Mouse (Mus musculus): ENCODE data around the gene Zfp607a.
"Not testable (repeated sequence)": the region's sequence is repeated elsewhere in the genome, so short reads cannot be mapped to it uniquely, and the experiment has no call there.

Gene Zfp607a

DNA sequence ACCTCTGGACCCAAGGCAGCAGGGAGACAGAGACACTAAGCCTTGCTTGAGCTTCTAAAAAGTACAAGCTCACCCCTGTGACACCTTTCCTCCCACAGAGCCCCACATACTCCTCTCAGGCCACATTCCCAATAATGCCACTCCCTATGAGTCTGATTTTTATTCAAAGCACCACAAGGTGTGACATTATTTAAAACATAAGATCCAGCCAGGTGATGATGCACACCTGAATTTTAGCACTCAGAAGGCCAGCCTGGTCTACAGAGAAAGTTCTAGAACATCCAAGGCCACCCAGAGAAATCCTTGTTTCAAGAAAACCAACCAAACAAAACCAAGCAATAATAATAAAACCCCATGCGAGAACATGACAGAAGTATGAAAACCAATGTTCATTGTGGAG is at the start of gene Zfp607a:
Zfp607a (plus strand) TSS at position 301 of the 400 bp plus-strand sequence.
- no peak for DNase-seq (ENCODE audit: low spot score)

DNA sequence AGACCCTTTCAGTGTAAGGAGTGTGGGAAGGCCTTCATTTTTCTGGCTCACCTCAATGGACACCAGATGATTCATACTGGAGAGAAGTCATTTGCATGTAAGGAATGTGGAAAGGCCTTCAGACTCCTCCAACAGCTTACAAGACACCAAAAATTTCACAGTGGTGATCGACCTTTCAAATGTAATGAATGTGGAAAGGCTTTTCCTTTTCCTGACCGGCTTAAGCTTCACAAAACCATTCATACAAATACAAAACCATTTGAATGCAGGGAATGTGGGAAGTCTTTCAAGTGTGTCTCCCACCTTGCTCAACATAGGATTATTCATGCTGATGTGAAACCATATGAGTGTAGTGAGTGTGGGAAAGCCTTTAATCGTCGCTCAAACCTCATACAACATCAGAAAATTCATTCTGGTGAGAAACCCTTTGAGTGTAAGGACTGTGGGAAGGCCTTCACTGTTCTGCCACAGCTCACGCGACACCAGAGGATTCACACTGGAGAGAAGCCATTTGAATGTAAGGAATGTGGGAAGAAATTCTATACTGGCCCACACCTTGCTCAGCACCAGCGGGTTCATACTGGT is 38.7 kb upstream of the Zfp607a start:
- DNase-seq (ENCODE audit: low spot score): no peak

DNA sequence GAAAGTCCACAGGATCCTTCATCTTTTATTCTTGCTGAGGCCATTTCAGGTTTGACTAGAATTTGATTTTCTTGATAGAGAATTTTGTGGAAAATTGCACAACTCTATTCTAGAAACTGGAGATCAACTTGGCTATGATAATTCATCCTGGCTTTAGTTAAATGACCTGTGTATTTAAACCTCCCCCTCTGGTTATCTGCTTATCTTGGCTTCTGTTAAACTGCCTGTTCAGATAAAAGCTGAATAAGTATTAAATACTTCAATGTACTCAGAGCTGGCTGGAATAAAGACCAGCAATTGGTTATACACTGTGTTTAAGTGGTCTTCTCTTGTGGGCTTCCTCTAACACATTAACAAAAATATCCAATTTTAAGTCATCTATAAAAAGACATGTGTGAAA is 34.7 kb upstream of the Zfp607a start:
- no peak for DNase-seq (ENCODE audit: low spot score)

DNA sequence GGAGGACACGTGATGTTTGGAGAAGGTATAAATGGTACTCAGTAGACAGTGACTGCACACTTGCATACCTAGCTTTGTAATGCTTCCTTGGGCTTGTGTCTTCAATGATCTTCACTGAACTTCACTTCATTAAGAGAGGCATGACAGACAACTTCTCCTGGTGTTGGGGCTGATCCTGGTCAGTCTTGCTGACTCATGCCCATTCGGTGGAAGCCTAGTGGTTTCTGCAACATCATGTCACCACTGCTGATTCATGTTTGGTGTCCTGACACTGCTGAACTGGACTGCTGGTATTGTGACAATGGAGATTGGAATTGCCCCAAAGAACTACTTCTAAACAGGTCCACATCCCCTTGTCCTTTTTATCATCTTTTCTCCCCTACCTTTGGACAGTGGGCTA is 23.2 kb upstream of the Zfp607a start:
- DNase-seq (ENCODE audit: low spot score): no peak

DNA sequence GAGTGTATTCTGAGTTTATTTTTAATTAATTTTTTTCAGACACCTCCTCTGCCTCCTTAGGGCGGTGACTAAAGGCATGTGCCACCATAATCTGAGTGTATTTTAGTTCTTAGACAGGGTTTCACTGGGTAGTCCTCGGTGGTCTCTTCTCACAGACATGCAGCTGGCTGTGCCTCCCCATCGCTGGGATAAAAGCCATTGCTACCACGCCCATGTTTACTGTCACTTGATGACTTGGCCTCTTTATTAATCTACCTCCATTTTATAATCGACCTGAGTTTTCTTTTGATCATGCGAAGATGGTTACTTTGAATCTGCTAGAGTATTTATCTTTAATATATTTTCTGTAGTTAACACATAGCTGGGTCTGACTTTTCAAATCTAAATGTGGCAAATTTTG is 19.4 kb upstream of the Zfp607a start:
- no peak for DNase-seq (ENCODE audit: low spot score)

DNA sequence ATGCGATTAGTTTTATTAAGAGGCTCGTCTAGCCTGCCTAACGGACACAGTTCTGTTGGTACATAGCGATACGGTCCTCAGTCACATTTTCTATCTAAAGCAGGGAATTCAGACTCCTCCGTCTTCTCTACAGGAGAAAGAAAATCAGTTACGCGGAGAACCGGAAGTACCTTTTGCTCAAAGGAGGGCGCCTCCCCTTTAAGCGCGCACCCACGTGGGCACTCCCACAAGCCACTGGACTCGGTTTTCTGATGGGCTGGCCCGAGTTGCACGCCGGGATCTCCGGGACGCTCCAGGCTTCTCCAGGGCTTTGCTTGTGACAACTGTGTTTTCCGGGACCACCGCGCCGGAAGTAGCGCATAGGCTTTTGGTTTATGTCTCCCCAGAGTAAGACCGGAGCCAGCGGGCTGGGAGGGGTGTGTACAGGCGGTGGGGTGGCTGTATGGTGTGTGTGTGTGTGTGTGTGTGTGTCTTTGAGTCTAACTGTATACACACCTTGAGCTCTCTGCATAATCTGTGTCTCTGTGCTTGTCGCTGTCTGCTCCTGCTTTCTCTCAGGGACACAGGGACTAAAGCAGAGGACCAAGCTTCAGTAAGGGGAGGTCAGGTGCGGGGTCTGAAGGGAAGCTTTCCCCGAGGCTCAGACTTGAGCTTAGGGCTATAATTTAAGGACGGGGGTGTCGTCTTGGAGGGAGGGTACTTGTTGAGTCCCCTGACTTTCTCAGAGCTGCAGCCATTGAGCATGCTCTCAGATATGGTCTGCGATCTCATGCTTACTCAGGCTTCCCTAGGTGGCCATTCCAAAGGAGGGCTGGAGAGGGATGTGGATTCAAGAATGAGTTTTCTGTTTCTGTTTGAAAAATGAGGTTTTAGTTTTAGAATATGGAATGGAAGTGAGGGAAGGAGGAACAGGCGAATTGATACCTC is 18.7 kb upstream of the Zfp607a start, which contains the start of gene Zfp59:
Zfp59 (plus strand) TSS at position 285 of the 927 bp plus-strand sequence.
- DNase-seq (ENCODE audit: low spot score): peak; percentile 69

DNA sequence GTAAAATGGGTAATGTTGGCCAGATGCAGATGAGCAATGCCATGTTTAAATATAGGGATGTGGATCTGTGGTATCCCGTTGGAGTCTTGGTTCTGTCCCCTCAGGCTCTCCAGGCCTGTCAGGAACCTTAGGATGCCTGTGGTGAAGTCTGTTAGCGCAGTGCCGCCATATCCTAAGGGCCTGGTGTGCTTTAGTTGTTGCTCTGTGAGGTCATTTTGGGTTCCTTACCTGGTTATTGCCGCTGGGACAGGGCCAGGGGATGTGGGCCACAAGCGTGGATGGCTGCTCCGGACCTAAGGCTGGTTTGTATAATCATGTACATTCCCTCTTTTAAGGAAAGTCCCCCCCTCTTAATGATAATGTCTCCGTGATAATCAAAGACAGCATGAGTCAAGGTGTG is 17.7 kb upstream of the Zfp607a start:
- DNase-seq (ENCODE audit: low spot score): no peak

DNA sequence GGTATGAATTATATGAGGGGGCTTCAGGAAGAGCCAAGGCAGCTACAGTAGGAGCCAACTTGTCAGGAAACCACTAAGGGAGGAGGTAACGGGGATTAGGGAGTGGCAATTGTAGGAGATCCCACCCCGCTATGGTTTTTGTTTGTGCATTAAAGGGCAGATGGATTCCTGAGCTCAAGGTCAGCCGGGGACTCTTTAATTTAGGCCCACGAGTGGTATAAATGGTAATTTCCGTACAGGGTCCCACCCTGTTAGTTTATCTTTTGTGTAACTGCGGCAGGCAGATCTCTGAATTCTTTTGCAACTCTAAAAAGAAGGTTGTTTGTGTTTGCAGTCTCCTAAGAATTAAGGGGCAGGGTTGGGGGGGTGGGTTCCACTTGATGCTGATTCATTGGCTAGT is 17.2 kb upstream of the Zfp607a start:
- no peak for DNase-seq (ENCODE audit: low spot score)

DNA sequence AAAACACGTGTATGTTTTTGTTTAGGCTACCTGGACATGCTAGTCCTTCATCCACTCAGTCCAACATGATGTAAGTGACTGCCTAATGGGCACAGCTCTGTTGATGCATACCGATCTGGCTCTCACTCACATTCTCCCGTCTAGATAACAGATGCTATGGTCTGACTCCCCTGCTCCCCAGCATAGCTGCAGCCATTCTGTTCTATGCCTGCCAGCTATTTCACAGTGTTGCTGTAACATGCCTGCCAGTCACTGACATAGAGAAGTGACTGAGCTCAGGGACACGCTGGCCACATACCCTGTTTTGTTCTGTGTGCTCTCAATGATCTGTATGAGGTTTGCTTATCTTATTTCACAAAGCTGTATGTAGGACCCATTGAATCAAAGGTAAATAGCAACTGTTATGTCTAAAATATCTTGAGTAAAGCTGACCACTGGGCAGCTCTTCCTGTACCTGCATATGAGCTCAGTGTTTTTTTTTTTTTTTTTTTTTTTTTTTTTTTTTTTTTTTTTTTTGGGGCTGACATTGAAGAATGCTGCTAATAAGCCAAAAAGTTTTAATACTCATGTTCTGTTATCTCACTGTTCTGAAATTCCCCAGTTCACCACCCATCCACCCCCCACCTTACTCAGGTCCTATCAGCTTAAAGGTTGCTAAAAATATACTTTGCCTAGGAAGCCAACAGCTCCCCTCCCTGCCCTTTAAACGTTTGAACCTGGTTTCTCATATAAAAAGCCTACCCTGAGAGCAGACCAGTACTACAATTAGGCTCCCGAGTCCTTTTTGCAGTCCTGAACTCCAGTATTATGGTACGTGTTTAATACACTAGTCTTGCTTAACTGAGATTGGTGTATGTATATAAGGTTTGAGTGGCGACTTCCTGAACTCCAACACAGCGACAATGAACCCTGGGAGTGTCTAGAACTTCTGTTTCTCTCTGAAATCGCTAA is 2.2 kb downstream of the Zfp607a start:
- DNase-seq (ENCODE audit: low spot score): no peak

DNA sequence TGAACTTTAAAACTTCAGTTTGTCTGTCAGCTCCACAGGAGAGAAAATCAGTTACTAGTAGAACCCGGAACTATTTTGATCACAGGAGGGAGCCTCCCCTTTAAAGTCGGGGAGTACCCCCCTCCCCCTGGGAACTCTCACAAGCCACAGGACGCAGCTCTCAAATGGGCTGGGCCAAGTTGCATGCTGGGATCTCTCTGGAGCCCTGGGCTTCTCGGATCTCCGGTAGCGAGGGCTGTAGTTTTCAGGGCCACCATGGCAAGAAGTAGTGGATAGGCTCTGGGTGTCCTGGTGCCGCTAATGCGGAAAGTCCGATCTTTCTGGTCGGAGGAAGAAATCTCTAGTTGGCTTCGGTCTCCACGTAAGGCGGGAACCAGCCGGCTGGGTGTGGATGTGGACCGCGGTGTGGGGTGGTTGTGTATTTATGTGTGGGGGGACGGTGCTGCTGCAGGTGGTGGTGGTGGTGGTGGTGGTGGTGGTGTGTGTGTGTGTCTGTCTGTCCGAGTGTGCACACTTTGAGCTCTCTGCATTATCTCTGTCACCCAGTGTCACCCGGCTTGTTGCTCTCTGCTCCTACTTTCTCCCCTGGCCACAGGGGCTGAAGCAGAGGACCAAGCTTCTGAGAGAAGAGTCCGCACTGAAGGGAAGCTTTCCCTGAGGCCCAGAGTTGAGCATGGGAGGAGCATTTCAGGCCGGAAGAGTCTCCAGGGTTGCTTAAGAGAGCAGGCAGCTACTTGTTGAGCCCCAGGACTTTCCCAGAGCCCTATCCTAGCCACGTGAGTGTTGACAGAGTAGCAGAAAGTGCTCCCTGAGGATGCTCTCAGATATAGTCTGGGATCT is 3.3 kb downstream of the Zfp607a start:
- peak; percentile 55 for DNase-seq (ENCODE audit: low spot score)

DNA sequence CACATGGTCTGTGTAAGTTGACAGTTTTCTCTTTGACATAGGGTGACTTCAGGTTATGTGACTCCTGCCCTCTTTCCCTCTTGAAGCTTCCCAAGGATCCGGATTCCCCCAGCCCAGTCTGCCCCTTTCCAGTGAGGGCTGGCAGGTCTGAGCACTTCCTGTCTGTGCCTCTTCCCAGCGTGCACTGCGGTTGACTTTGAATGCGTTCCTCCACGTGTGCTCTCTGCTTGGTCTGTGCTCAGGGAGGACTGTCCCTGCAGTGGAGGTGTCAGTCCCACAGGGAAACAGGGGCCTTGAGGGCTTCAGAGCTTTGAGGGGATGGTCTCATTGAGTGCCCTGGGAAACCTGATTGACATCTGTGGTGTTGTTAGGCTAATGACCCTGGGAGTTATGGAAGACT is 5.3 kb downstream of the Zfp607a start:
- DNase-seq (ENCODE audit: low spot score): not testable (repeated sequence)

DNA sequence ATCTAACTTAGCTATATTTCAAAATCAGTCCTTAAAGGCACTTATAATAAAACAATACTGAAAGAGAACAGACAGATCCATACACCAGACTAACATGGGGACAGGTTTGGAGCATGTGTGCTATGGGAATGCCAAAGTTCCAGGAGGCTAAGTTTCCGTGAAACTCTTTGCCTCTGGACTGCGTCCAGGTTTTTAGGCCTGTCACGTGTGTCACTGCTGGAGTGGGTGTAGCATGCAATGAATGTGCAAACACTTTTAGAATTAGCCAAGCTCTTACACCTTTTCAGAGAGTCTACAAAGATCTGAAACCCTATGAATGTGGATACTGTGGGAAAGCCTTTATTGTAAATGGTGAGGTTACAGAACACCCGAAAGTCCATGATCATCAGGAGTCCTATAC is 24.4 kb downstream of the Zfp607a start:
- DNase-seq (ENCODE audit: low spot score): no peak

DNA sequence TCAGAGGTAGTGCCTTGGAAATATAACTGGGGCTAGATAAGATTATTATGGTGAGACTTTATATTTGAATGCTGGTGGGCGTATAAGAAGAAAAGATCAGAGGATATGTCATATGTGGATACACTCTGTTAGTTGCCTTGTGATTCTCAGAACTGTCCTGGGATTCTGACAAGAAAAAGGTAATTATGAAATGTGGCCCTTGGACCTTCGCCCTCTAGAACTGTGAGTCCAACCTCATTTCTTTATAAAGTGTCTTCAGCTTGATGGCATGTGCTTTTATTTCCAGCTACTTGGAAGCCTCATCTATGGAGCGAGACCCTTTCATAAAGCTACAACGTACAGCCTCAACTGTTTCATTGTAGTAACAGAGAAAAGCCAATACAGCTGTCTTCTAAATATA is 43.3 kb downstream of the Zfp607a start:
- DNase-seq (ENCODE audit: low spot score): no peak

DNA sequence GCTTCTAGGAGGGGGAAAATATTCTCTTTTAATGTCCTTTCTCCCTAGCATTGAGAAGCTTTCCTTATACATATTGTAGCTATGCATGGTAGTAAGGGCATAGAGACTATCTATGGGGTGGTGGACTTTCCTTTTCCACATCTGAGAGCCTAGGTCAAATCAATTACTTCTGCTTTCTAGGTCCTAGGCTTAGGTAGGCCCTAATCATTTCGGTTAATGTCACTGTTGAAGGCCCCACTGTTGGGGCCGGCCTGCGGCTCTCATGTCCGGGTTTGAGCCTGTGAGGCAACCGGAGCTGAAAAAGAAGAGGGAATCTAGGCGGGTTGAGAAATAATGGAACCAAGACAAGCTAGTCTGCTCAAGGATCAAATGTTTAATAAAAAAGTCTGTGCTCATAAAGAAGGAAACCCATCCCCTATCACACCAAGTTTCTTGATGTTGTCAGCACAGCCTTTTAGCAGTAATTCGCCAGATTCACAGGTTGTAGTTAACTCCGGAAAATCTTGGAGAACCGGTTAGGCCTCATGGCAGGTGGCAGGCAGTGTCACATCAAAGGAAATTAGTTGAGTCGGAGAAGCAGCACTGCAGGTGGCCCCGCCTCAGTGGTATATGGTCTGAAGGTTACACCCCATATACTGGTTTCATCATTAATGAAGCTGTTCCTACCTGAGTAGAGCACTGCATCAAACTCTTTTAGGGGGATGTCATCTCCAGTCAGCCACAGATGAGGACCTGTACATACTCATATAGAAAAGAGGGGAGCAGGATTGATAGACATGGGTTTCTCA is 47.9 kb downstream of the Zfp607a start:
- DNase-seq (ENCODE audit: low spot score): no peak

DNA sequence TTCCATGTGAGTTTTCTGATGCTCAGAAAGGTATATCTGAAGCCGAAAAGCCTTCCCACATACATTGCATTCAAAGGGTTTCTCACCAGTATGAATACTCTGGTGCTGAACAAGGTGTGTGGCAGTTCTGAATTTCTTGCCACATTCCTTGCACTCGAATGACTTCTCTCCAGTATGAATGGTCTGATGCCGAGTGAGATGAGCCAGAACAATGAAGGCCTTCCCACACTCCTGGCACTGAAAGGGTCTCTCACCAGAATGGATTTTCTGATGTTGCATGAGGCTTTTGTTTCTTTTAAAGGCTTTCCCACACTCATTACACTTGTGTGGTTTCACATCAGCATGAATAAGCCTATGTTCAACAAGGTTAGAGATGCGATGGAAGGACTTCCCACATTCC is 53.6 kb downstream of the Zfp607a start:
- not testable (repeated sequence) for DNase-seq (ENCODE audit: low spot score)

DNA sequence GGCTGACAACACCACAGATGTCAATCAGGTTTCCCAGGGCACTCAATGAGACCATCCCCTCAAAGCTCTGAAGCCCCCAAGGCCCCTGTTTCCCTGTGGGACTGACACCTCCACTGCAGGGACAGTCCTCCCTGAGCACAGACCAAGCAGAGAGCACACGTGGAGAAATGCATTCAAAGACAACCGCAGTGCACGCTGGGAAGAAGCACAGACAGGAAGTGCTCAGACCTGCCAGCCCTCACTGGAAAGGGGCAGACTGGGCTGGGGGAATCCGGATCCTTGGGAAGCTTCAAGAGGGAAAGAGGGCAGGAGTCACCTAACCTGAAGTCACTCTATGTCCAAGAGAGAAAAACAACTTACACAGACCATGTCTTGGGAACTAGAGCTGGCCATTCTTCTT is 69.7 kb downstream of the Zfp607a start:
- DNase-seq (ENCODE audit: low spot score): not testable (repeated sequence)

DNA sequence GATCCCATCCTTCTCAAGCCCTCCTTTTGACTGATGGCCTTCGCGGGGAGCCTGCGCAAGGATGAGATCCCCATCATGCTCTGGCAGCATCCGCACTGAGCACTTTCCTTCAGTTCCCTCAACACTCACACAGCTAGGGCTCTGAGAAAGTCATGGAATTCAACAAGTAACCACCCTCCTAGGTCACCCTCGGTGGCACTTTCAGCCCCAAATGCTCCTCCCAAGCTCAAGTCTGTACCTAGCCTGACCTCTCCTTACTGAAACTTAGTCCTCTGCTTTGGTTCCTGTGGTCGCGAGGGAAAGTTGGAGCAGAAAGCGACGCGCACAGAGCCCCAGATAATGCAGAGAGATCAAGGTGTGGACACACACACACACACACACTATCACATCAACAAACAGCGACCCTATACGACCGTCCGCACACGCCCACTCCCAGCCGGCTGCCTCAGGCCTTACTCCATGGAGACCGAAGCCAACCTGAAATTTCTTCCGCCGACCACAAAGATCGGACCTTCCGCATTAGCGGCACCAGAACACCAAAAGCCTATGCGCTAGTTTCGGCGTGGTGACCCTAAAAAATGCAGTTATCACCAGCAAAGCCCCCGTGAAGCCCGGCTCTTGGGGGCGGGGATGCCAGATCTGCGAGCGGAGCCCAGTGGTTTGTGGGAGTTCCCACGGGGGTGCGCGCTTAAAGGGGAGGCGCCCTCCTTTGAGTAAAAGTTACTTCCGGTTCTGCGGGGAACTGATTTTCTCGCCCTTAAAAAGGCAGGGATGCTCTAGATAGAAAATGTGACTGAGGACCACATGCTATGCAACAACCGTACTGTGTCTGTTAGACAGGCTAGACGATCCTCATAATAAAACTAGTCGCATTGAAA is 71.7 kb downstream of the Zfp607a start, which contains the start of gene Zfp974:
Zfp974 (minus strand) TSS at position 643 of the 878 bp plus-strand sequence.
- DNase-seq (ENCODE audit: low spot score): peak; percentile 39
